Mouse (Mus musculus): ENCODE data around the gene Acss1. TPM values are rescaled to one million over a fixed set of nuclear protein-coding genes. Genes with fewer than 3 reads are reported as not detected.

Acss1 gene
- polyA plus RNA-seq, 1 experiment: 1.8 TPM

DNA sequence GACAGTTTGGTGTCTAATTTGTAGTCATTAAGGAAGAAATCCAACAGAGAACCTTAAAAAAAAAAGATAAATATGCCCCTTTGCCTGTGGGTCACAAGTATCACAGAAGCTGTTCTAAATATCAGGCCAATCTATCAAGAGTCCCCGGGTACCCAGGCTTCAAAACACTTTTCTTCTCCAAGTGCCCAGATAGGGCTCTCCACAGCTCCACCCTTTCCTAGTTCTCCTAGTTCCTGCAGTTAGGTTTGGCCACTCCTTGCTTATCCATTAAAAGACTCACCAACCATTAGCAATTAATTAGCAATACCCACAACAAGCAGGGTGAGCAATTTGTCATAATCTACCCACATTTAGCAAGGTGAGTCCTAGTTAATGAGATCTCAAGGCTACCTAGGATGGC lies 61.2 kb downstream of the Acss1 start:
- TF ChIP-seq GATA1 (IDR thresholded peaks at IDR 0.05; ENCODE audit: low read length) (no peak), TAL1 (IDR thresholded peaks at IDR 0.05; ENCODE audit: low read length) (no peak)
- no peaks in the 10 kb centered on the region for H3K9me3 ChIP-seq (ENCODE audit: control insufficient read depth, low read length)
- H3K27me3 ChIP-seq (ENCODE audit: control insufficient read depth): no peaks in the 10 kb centered on the region
- peaks cover 16% of the 10 kb centered on the region for H3K36me3 ChIP-seq (ENCODE audit: control insufficient read depth)
- H3K4me1 ChIP-seq (ENCODE audit: control insufficient read depth): peaks cover 38% of the 10 kb centered on the region
- H3K4me3 ChIP-seq (replicated peaks): peak overlapping the region; percentile 82

DNA sequence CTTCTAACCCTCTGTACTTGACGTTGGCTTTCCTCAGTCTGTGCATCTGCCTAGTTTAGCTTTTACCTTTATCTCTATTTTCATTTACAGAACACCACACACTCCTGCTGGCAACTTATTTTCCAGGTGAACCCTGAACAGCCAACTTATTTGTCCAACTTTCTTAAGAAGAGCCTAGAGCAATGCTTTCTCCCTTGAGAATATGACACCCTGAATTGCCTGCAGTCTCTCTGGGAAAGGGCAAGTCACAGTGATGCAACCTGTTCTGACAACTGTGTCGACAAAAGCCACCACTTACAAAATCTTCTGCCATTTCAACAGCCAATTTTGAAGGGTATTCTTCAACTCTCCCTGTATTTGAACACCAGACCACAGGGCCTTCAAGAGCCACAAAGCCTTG lies 63.5 kb downstream of the Acss1 start:
- H3K36me3 ChIP-seq (ENCODE audit: control insufficient read depth): peaks cover 22% of the 10 kb centered on the region
- TF ChIP-seq TAL1 (IDR thresholded peaks at IDR 0.05; ENCODE audit: low read length) (no peak), GATA1 (IDR thresholded peaks at IDR 0.05; ENCODE audit: low read length) (no peak)
- H3K4me3 ChIP-seq (replicated peaks): no peak overlapping the region
- no peaks in the 10 kb centered on the region for H3K9me3 ChIP-seq (ENCODE audit: control insufficient read depth, low read length)
- no peaks in the 10 kb centered on the region for H3K27me3 ChIP-seq (ENCODE audit: control insufficient read depth)
- peaks cover 30% of the 10 kb centered on the region for H3K4me1 ChIP-seq (ENCODE audit: control insufficient read depth)

DNA sequence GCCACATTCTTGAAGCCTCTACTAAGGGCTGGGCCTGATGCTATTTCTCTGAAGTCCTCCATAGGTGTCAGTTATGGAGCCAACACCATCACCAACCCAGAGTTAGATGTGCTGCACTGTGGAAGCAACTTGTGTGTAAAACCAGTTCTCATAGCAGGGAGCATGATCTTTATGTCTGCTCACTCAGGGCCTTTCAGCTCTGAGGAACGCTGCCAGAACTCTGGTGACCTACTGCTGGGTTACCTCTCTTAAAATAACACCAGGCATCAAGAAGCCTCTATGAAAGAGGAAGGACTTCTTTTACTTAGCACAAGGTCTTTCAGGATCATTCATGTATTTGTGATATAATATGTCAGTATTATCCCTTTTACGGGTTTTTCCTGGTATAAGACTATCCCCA lies 66.1 kb downstream of the Acss1 start:
- H3K9me3 ChIP-seq (ENCODE audit: control insufficient read depth, low read length): no peaks in the 10 kb centered on the region
- TF ChIP-seq GATA1 (IDR thresholded peaks at IDR 0.05; ENCODE audit: low read length) (no peak), TAL1 (IDR thresholded peaks at IDR 0.05; ENCODE audit: low read length) (no peak)
- peaks cover 4% of the 10 kb centered on the region for H3K4me1 ChIP-seq (ENCODE audit: control insufficient read depth)
- no peaks in the 10 kb centered on the region for H3K27me3 ChIP-seq (ENCODE audit: control insufficient read depth)
- H3K4me3 ChIP-seq (replicated peaks): no peak overlapping the region
- H3K36me3 ChIP-seq (ENCODE audit: control insufficient read depth): peaks cover 33% of the 10 kb centered on the region

DNA sequence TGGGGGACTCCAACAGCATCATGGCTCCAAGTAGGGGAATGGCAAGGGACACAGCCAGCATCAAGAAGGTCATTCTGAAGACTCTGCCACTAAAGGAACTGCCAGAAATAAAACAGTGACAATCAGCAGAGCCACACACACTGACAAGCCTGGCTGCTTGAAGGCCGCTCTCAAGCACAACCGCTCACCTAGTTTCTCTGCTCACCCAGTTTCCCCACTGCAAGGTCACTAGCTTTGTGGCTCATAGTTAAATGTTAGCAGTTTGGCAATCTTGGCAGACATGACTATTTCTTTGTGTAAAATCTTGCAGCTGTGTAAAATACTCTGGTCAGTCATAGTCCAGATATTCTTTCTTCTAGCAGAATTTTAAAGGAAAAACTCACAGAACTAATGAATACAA lies 68.0 kb downstream of the Acss1 start:
- H3K36me3 ChIP-seq (ENCODE audit: control insufficient read depth): peaks cover 44% of the 10 kb centered on the region
- H3K9me3 ChIP-seq (ENCODE audit: control insufficient read depth, low read length): no peaks in the 10 kb centered on the region
- H3K4me3 ChIP-seq (replicated peaks): no peak overlapping the region
- no peaks in the 10 kb centered on the region for H3K4me1 ChIP-seq (ENCODE audit: control insufficient read depth)
- TF ChIP-seq TAL1 (IDR thresholded peaks at IDR 0.05; ENCODE audit: low read length): no peak
- TF ChIP-seq GATA1 (IDR thresholded peaks at IDR 0.05; ENCODE audit: low read length): no peak
- H3K27me3 ChIP-seq (ENCODE audit: control insufficient read depth): no peaks in the 10 kb centered on the region

DNA sequence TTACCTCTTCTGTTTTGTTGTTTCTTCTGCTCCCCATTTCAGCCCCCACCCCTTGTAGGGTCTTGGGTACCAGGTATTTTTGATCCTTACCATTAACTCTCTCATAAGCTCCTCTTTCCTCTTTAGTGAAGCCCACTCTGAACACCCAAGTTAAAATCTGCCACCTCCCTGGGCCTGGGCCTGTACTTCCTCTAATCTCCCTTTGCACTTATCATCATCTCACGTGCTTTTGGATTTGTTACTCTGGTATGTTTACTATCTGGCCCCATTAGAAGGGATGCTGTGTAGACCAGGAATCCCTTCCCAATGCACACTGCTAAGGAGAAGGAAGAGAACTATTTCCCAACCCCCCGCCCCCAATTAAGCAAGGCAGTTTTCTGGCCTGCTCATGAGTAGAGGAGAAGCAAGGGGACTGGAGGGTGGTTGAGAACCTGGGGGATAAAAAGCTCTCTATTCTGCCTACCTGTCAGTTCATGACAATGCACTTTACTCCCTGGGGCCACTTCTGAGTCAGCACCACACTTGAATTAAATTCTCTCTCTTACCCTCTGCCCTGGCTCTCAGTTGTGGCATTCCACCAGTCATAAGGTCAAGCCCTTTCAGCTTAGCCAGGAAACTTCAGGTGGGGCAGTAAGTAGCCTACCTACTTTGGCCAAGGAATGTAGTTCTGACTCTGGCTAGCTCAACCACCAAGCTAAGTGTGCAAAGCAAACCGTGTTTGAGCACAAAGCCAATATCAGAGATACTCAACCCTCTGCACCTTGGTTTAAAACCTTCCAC lies 72.7 kb downstream of the Acss1 start:
- peaks cover 65% of the 10 kb centered on the region for H3K36me3 ChIP-seq (ENCODE audit: control insufficient read depth)
- no peaks in the 10 kb centered on the region for H3K9me3 ChIP-seq (ENCODE audit: control insufficient read depth, low read length)
- no peak overlapping the region for H3K4me3 ChIP-seq (replicated peaks)
- TF ChIP-seq TAL1 (IDR thresholded peaks at IDR 0.05; ENCODE audit: low read length): no peak
- TF ChIP-seq GATA1 (IDR thresholded peaks at IDR 0.05; ENCODE audit: low read length): no peak
- no peaks in the 10 kb centered on the region for H3K27me3 ChIP-seq (ENCODE audit: control insufficient read depth)
- H3K4me1 ChIP-seq (ENCODE audit: control insufficient read depth): no peaks in the 10 kb centered on the region

DNA sequence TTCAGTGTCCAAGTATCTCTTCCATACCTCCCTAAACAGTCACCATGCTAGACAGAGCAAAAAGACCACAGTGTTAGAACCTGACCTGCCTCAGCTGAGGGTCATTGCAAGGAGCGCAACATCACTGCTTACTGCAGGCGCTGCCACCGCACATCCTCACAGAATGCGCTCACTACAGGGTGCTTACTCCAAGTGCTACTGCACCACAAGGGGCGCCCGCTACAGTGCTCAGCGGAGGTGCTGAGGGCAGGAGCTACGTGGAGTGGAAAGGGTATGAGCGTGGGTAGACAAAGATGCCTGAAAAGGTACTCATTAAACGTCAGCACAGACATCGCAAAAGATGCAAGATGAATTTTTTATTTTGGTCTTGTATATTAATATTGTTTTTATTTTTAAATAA lies 79.2 kb downstream of the Acss1 start:
- H3K4me1 ChIP-seq (ENCODE audit: control insufficient read depth): no peaks in the 10 kb centered on the region
- no peaks in the 10 kb centered on the region for H3K9me3 ChIP-seq (ENCODE audit: control insufficient read depth, low read length)
- H3K27me3 ChIP-seq (ENCODE audit: control insufficient read depth): no peaks in the 10 kb centered on the region
- TF ChIP-seq GATA1 (IDR thresholded peaks at IDR 0.05; ENCODE audit: low read length) (no peak), TAL1 (IDR thresholded peaks at IDR 0.05; ENCODE audit: low read length) (no peak)
- peaks cover 79% of the 10 kb centered on the region for H3K36me3 ChIP-seq (ENCODE audit: control insufficient read depth)
- H3K4me3 ChIP-seq (replicated peaks): no peak overlapping the region

DNA sequence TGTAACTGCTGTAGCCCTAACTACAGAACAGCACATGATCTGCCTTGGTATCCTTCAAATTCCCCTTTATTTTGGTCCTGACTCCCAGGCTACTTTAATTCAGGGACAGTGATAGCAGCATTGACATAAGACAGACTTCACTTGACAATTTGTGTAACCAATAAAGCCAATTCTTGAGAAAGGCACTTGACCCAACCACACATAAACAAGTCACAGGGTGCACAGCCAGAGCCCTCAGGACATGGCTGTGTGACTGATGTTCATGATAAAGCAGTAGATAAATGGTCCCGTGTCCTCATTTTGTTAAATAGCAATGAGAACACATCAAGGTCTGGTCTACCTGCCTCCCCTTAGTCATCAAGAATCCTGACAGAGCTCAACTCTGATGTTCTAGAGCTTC lies 88.7 kb downstream of the Acss1 start:
- TF ChIP-seq TAL1 (IDR thresholded peaks at IDR 0.05; ENCODE audit: low read length) (no peak), GATA1 (IDR thresholded peaks at IDR 0.05; ENCODE audit: low read length) (no peak)
- Histone ChIP-seq H3K27me3 (ENCODE audit: control insufficient read depth) (no peaks in the 10 kb centered on the region), H3K9me3 (ENCODE audit: control insufficient read depth, low read length) (no peaks in the 10 kb centered on the region), H3K4me1 (ENCODE audit: control insufficient read depth) (no peaks in the 10 kb centered on the region), H3K36me3 (ENCODE audit: control insufficient read depth) (peaks cover 49% of the 10 kb centered on the region), H3K4me3 (replicated peaks) (no peak overlapping the region)

DNA sequence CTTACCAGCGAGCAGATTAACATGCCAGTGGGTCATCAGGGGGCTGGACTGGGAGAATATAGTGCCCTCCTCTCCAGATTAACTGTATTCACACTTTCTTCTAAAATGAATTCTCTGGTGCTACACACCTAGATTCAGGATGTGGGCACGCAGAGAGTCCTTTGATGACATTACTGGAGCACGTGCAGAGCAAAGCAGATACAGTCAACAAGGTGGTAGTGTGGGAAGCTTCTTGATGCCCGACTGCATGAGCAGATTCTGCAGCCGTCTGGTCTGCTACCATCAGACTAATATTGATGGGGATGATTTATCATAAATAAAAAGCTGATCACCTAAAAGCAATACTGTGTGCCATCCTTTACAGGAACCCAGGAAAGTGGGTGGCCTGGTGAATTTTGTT lies 89.7 kb downstream of the Acss1 start:
- TF ChIP-seq TAL1 (IDR thresholded peaks at IDR 0.05; ENCODE audit: low read length) (no peak), GATA1 (IDR thresholded peaks at IDR 0.05; ENCODE audit: low read length) (no peak)
- Histone ChIP-seq H3K27me3 (ENCODE audit: control insufficient read depth) (no peaks in the 10 kb centered on the region), H3K4me3 (replicated peaks) (no peak overlapping the region), H3K9me3 (ENCODE audit: control insufficient read depth, low read length) (no peaks in the 10 kb centered on the region), H3K36me3 (ENCODE audit: control insufficient read depth) (peaks cover 39% of the 10 kb centered on the region), H3K4me1 (ENCODE audit: control insufficient read depth) (no peaks in the 10 kb centered on the region)

DNA sequence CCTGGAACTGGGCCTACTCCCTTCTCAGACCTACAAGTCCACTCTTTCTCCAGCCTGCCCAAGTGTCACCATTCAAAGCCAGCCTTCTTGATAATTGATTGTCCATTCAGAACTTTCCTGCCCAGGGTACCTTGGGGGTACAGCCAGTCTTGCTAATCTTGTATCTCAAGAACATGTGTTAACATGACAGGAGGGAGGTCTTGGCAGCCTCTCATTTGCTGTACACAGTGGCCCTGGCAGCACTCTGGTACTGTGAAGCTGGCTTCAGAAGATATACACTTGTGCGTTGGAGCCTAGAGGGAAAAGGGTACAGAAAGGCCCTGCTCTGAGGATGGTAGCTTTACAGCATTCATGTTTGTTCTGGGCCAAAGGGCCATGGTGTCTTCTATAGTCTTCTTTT lies 92.0 kb downstream of the Acss1 start:
- peaks cover 22% of the 10 kb centered on the region for H3K36me3 ChIP-seq (ENCODE audit: control insufficient read depth)
- no peak for TF ChIP-seq TAL1 (IDR thresholded peaks at IDR 0.05; ENCODE audit: low read length)
- no peak for TF ChIP-seq GATA1 (IDR thresholded peaks at IDR 0.05; ENCODE audit: low read length)

DNA sequence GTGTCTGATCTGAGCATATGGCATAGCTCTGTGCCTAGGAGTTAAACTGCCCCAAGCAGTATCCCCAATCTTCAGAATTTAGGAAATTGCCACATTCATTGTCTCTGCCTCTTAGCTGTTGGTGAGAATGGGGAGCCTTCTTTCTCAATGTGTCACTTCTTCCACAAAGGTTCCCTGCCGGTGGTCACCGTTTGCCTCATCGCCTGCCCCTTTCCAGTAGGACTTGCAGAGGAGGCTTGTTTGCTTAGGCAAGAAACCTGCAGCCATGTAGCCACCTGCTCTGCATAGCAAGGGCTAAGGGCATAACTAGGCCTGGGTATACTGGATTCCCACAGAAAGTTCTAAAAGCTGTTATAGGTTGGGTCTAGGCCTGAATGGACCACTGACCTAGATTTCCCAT lies 95.8 kb downstream of the Acss1 start:
- H3K9me3 ChIP-seq (ENCODE audit: control insufficient read depth, low read length): no peaks in the 10 kb centered on the region
- no peak overlapping the region for H3K4me3 ChIP-seq (replicated peaks)
- H3K27me3 ChIP-seq (ENCODE audit: control insufficient read depth): no peaks in the 10 kb centered on the region
- peaks cover 9% of the 10 kb centered on the region for H3K4me1 ChIP-seq (ENCODE audit: control insufficient read depth)
- peaks cover 4% of the 10 kb centered on the region for H3K36me3 ChIP-seq (ENCODE audit: control insufficient read depth)
- TF ChIP-seq GATA1 (IDR thresholded peaks at IDR 0.05; ENCODE audit: low read length): no peak
- no peak for TF ChIP-seq TAL1 (IDR thresholded peaks at IDR 0.05; ENCODE audit: low read length)

More for the DNA sequence above, 92.0 kb downstream of the Acss1 start:
- no peaks in the 10 kb centered on the region for H3K9me3 ChIP-seq (ENCODE audit: control insufficient read depth, low read length)
- no peak overlapping the region for H3K4me3 ChIP-seq (replicated peaks)
- H3K4me1 ChIP-seq (ENCODE audit: control insufficient read depth): no peaks in the 10 kb centered on the region; the same call in 1 of the 2 replicates
- H3K27me3 ChIP-seq (ENCODE audit: control insufficient read depth): no peaks in the 10 kb centered on the region
